Mouse (Mus musculus): ENCODE measurements around the gene Cntnap5a. TPM values are rescaled to one million over a fixed set of nuclear protein-coding genes. Genes with fewer than 3 reads are reported as not detected.

Gene Cntnap5a
- polyA plus RNA-seq, 1 experiment from 2014 or later: 1.8 TPM

DNA sequence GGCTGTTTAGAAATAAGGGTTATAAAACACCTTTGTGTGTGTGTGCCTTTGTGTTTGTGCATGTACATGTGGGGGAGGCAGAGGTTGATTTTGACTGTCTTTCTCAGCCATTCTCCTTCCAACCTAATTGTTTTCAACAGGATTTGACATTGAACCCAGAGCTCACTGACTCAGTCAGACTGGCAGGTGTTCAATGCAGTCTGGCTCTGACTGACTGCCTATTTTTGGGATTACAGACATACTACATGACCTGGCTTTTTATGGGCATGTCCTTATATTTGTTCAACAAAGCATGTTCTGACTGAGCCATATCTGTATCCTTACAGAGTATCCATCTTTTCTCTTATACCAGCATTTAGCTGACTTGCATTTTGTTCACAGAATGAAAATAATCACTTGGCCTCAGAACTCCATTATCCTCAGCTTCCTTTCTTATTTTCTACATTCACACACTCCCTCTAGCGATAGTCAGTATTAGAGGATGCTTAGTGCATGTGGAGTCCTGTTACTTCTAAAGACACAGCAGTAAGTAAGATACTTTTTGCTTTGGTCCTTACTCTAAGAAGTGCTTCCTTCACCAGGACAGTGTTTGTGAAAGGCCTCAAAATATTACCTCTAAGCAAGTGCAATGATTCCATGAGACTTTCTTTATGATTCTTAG is 717.6 kb downstream of the Cntnap5a start:
- Histone ChIP-seq H3K4me2 (no peak overlapping the region), H3K4me3 (no peak overlapping the region), H3K27ac (no peak overlapping the region), H3K27me3 (no peaks in the 10 kb centered on the region), H3K4me1 (replicated peaks) (no peaks in the 10 kb centered on the region), H3K36me3 (no peaks in the 10 kb centered on the region), H3K9me3 (no peaks in the 10 kb centered on the region), H3K9ac (no peak overlapping the region)
- no peak for ATAC-seq (ENCODE audit: low FRiP score)
- WGBS: 80% methylated on average over 1 of the region's 1 CpGs

DNA sequence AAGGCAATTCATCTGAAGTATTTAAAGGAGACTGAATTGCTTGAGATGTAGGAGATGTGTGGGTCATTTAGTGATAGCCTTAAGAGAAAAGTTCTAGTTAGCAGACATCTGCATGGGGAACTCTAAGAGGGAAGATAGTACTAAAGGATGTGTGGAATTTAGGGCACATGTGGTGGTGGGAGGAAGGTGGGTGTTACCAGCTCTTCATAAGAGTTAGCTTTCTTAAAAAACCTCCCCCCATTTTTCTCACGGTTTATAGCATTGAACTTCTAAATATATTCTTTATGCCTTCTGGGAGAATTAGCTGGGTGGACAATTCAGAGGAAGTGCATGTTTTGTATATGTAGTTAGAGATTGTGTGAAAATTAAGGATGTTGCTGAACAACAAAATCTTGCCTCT is 725.3 kb downstream of the Cntnap5a start:
- WGBS: 87% methylated on average over 1 of the region's 1 CpGs
- no peaks in the 10 kb centered on the region for H3K9me3 ChIP-seq

DNA sequence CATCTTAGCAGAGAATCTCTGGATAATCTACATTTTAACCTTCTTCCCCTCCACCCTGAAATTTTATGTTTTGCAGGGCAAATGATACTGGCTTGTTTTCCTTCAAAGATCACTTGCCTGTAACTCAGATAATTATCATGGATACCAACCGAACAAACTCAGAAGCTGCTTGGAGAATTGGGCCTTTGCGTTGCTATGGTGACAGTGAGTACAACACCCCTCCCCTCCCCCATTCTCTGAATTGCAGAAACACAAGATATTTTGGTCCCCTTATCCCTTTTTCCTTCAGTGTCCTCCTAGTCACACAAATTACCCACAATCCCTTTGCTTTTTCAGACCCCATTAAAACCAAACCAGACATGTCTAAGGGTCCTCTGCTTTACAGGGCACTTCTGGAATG is 743.8 kb downstream of the Cntnap5a start:
- Histone ChIP-seq H3K4me2 (no peak overlapping the region), H3K9me3 (0 out of 2 replicates have a peak, but pooled peaks cover 3% of the 10 kb centered on the region), H3K27ac (no peak overlapping the region), H3K4me3 (no peak overlapping the region), H3K36me3 (no peaks in the 10 kb centered on the region), H3K4me1 (replicated peaks) (peaks cover 6% of the 10 kb centered on the region; the same call in 1 of the 2 replicates), H3K9ac (no peak overlapping the region), H3K27me3 (no peaks in the 10 kb centered on the region)
- WGBS: 52% methylated on average over 2 of the region's 2 CpGs
- no peak for ATAC-seq (ENCODE audit: low FRiP score)

More for the DNA sequence above, 725.3 kb downstream of the Cntnap5a start:
- Histone ChIP-seq H3K27me3 (no peaks in the 10 kb centered on the region), H3K4me3 (no peak overlapping the region), H3K4me2 (no peak overlapping the region), H3K4me1 (replicated peaks) (no peaks in the 10 kb centered on the region), H3K36me3 (no peaks in the 10 kb centered on the region), H3K27ac (no peak overlapping the region), H3K9ac (no peak overlapping the region)
- no peak for ATAC-seq (ENCODE audit: low FRiP score)

DNA sequence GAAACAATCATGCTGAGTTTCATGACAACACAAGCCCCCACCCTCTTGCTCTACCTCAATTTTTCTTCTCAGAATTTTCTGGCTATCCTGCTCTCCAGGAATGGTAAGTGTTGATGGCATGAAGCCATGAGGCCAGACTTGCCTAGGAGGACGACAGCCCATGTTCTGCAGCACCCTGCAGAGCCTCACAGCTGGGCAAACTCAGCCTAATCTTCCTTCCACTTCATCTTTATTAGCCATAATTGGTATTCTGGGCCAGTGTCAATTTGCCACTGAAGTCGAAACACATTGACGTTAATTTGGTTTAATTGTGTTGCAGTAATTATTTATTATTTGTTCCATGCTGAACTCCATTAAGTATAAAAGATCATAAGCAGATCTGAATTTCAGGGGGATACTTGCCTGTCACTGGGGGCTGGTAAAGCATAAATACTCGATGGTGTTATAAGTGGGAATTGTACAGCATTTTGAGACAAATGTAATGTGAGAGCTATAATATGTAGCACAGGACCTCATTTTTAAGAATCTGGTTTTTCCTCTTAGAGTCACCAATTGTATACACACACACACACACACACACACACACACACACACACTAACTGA is 770.7 kb downstream of the Cntnap5a start:
- peak; percentile 75 for ATAC-seq (ENCODE audit: low FRiP score)

DNA sequence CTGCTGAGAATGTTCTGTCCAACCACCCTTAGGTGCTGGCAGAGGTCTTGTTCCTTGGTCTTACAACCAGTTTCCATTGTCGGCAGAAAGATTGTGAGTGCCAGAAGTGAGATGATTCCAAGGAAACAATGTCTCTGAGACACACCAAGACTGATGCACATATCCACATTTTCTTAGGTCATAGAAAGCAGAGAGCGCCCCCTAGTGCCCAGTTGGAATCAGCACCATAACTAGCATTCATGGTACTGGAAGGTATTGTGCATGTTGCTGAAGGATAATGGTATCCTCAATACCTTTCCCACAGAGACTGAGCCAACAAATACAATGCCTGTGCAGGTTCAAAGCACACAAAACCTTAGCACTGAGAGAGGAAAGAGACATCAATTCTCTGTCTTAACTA is 793.1 kb downstream of the Cntnap5a start:
- ATAC-seq (ENCODE audit: low FRiP score): 0 out of 2 replicates have a peak, but pooled peaks have one; percentile 63

More for the DNA sequence above, 770.7 kb downstream of the Cntnap5a start:
- H3K4me3 ChIP-seq: no peak overlapping the region
- no peak overlapping the region for H3K9ac ChIP-seq
- peaks cover 6% of the 10 kb centered on the region for H3K9me3 ChIP-seq
- H3K4me1 ChIP-seq (replicated peaks): no peaks in the 10 kb centered on the region
- whole genome bisulfite sequencing: 58% methylated on average over 4 of the region's 4 CpGs
- H3K36me3 ChIP-seq: no peaks in the 10 kb centered on the region
- H3K27me3 ChIP-seq: no peaks in the 10 kb centered on the region
- no peak overlapping the region for H3K27ac ChIP-seq
- no peak overlapping the region for H3K4me2 ChIP-seq

DNA sequence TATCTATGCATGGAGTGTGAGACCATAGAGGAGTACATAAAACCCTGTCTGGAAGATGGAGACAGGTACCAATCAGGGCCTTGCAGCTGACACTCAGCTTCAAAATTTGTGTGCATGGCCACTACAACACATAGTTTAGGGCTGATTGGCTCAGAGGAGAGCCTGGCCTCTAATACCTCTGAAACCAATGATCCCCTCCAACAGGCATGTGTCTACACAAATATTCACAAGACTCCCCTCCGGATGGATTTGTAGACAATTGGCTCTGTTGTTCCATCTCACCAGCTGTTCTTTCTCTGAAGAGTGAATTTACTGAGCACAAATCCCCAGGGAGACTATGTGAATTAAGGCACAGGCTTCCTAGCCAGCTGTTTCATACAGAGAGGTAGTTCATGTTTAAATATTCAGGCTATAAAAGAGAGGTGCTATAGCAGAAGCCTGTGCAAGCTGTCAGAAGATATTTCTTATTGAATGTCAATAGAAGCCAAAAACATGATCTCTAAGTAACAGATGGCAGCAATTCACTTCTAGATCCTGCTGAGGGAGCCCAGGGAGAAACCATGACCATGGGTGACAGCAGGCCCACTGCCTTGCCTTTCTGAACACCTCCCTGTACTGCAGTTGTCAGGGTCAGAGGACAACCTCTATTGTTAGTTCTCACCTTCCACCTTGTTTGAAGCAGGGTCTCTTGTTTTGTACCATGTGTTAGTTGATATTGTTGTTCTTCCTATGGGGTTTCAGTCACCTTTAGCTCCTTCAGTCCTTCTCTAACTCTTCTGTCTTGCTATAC is 804.4 kb downstream of the Cntnap5a start:
- Histone ChIP-seq H3K9ac (no peak overlapping the region), H3K4me2 (no peak overlapping the region), H3K9me3 (no peaks in the 10 kb centered on the region), H3K4me1 (replicated peaks) (no peaks in the 10 kb centered on the region), H3K27ac (no peak overlapping the region), H3K4me3 (no peak overlapping the region), H3K36me3 (no peaks in the 10 kb centered on the region), H3K27me3 (no peaks in the 10 kb centered on the region)
- no peak for ATAC-seq (ENCODE audit: low FRiP score)
- WGBS: 50% methylated on average over 1 of the region's 1 CpGs

More for the DNA sequence above, 793.1 kb downstream of the Cntnap5a start:
- H3K9me3 ChIP-seq: no peaks in the 10 kb centered on the region
- H3K9ac ChIP-seq: no peak overlapping the region
- H3K27ac ChIP-seq: no peak overlapping the region
- no peak overlapping the region for H3K4me2 ChIP-seq
- WGBS: 20% methylated on average over 2 of the region's 2 CpGs
- no peak overlapping the region for H3K4me3 ChIP-seq
- H3K36me3 ChIP-seq: no peaks in the 10 kb centered on the region
- no peaks in the 10 kb centered on the region for H3K27me3 ChIP-seq
- no peaks in the 10 kb centered on the region for H3K4me1 ChIP-seq (replicated peaks)

DNA sequence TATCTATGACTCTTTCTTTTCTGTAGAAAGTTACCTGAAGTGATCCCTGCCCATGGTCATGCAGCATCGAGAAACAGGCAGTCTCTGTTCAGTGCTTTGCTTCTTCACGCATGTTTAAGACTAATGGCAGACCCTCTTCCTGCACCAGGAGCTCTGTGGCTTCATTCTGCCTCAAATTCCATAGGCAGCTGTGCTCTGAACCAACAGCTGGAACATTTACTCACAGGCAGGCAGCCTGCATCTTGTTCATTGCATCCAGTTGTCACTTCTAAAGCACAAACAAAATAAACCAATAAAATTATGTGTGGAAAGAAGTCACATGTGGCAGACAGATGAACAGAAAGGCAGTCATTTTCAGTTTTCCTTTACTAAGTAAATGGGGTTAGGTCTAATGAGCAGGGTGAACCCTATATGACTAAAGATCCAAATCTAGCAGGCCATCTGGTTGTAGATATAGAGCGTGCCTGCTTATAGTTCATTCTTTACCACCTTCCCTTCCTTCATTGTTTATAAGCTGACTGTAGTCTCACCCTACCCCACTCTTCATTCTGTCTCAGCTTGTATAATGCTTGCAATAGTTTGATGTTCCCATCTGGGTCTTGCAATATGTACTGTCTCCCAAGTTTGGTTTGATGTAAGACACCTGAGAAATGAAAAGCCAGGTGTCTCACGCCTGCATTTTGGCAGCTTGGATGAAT is 893.6 kb downstream of the Cntnap5a start:
- no peak for ATAC-seq (ENCODE audit: low FRiP score)
- 84% methylated on average over 4 of the region's 4 CpGs for WGBS

DNA sequence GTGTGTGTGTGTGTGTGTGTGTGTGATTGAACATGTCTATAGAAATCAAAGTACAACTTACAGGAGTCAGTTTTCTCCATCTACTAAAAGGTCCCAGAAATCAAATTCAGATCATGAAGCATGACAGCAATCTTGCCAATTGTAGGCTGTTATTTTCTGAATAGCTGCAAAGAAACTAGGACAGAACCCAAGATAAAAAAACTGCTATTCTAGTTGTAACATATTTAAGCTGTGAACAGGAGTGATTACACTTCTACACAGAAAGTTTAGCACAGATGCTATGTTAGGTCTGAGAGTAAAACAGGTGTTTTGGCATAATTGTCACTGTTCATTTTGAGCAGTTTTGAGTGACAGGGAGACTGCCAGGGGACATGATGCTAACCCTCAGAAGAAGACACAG is 931.7 kb downstream of the Cntnap5a start:
- Histone ChIP-seq H3K27ac (no peak overlapping the region), H3K27me3 (no peaks in the 10 kb centered on the region), H3K4me1 (replicated peaks) (no peaks in the 10 kb centered on the region), H3K9me3 (no peaks in the 10 kb centered on the region), H3K4me3 (no peak overlapping the region), H3K36me3 (no peaks in the 10 kb centered on the region), H3K4me2 (no peak overlapping the region), H3K9ac (no peak overlapping the region)
- no peak for ATAC-seq (ENCODE audit: low FRiP score)

More for the DNA sequence above, 893.6 kb downstream of the Cntnap5a start:
- no peak overlapping the region for H3K9ac ChIP-seq
- no peaks in the 10 kb centered on the region for H3K9me3 ChIP-seq
- no peak overlapping the region for H3K4me3 ChIP-seq
- no peak overlapping the region for H3K4me2 ChIP-seq
- H3K4me1 ChIP-seq (replicated peaks): no peaks in the 10 kb centered on the region
- no peaks in the 10 kb centered on the region for H3K36me3 ChIP-seq
- no peaks in the 10 kb centered on the region for H3K27me3 ChIP-seq
- no peak overlapping the region for H3K27ac ChIP-seq

Small RNA genes lying within 50 kb of the gene (microRNA-seq; reads per million reads assigned to microRNA genes)
- gene Gm23393: not detected

Data from hindbrain, embryonic 13.5 days (tissue).